Mouse (Mus musculus): ENCODE measurements around the gene Stard10.

Gene Stard10

GRCm38 (mm10) chr7:101317014-101317413 is at the start of gene Stard10:
Gene Stard10, plus strand, starts transcription at chr7:101317086.
- in situ Hi-C loops (cut with MboI; ENCODE audit: low pct_unique_long_range_greater_than_20kb in 1 of 2, low sequenced_read_pairs in 2 of 2, unreplicated experiment in 1 of 2), result no loop called here

DNA sequence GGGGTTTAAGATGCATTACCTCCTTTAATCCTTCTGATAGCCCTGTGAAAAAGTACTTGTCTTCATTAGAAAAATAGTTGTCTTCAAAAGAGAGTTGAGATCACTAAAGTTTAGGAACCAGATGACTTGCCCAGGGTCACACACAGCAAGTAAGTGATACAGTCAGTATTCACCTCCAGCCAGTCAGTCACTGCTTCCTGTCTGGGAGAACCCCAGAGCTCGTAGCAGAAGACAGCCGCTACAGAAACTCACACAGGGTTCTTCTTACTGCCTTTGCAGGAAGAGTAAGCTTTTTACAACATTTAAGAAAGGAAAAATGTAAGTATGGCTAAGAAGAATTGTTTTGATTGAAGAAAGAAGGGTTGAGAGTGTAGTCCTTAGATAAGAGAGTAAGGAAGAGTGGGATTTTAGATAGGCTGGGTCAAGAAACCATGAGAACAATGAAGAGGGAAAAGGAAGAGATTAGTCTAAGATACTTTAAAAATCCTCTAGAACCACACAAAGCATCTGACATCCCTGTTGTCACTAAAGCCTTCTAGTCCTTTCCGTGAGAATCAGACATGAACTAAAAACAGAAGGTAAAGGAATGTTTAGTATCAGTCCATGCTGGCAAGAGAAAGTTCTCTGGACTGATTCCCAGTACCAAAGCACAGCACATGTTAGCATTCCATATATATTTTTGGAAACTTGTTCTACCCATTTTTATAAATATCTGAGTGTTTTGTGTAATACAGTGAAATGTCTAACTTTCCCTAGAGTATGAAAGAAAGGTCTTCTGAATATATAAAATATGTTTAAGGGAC is 49.2 kb upstream of the Stard10 start:
- in situ Hi-C loops (cut with MboI; ENCODE audit: low pct_unique_long_range_greater_than_20kb in 1 of 2, low sequenced_read_pairs in 2 of 2, unreplicated experiment in 1 of 2), result no loop called here

DNA sequence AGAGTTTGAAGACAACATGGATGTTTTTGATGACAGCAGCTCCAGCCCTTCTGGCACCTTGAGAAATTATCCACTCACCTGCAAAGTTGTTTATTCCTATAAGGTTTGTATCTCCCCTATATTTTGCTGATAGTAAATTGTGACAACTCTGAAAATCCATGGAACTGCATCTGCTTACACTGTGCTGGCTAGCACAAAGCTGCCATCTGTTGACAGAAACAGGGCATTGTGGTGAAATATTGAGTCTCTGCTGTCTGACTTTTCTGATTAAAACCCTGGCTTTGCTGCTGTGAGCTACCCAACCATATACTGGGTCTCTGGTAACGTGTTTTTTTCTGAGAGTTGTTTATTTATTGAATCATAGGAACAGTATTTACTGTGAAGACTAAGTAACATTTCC is 45.3 kb upstream of the Stard10 start:
- in situ Hi-C loops (cut with MboI; ENCODE audit: low pct_unique_long_range_greater_than_20kb in 1 of 2, low sequenced_read_pairs in 2 of 2, unreplicated experiment in 1 of 2), result no loop called here

- in situ Hi-C loops (cut with MboI; ENCODE audit: low pct_unique_long_range_greater_than_20kb in 1 of 2, low sequenced_read_pairs in 2 of 2, unreplicated experiment in 1 of 2), result no loop called here
These were observed 44.3 kb upstream of the Stard10 start for GRCm38 (mm10) chr7:101272466-101273160.

- in situ Hi-C loops (cut with MboI; ENCODE audit: low pct_unique_long_range_greater_than_20kb in 1 of 2, low sequenced_read_pairs in 2 of 2, unreplicated experiment in 1 of 2), result loop anchor here in 1 of 2 experiments (10.0 kb wide), 1 partner anchor 218 kb away; no protein-coding TSS in a partner anchor
These were observed 34.2 kb upstream of the Stard10 start for GRCm38 (mm10) chr7:101282721-101283120.

- in situ Hi-C loops (cut with MboI; ENCODE audit: low pct_unique_long_range_greater_than_20kb in 1 of 2, low sequenced_read_pairs in 2 of 2, unreplicated experiment in 1 of 2), result loop anchor here in 1 of 2 experiments (10.0 kb wide), 1 partner anchor 220 kb away; no protein-coding TSS in a partner anchor
These were observed 32.4 kb upstream of the Stard10 start for GRCm38 (mm10) chr7:101284504-101284903.

DNA sequence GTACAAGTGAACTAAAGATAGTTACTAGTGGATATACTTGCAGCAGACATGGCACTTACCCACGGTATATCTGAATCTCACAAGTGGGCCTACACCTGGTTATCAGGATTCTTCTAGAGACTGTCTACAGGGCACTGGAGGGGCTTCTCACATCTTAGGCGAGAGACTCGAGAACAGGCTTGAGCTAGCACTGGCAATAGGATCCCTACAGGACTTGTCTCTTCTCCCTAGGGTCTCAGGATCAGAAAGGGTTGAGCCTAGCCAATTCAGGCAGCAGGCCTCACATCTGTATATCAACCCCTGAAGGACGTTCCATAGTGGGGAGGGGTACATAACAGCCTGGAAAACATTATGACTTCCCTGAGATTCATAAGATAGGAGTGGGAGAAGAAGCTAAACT is 30.0 kb upstream of the Stard10 start:
- in situ Hi-C loops (cut with MboI; ENCODE audit: low pct_unique_long_range_greater_than_20kb in 1 of 2, low sequenced_read_pairs in 2 of 2, unreplicated experiment in 1 of 2), result loop anchor here in 1 of 2 experiments (10.0 kb wide), 1 partner anchor 222 kb away; no protein-coding TSS in a partner anchor

DNA sequence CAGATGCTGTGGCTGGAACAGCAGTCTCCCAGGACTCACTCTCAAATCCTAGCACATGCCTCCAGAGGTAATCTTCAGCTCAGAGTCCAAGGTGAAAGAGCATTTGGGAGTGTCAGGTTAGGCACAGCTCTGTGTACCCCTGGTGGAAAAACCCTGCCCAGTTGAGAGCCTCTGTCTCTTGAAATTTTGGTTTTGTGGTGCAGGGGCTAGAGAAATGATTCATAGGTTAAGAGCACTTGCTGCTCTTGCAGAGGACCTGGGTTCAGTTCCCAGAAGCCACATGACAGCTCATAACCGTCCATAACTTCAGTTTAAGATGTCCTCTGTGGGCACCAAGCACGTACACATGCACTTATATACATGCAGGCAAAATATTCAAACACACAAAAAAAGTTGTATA is 29.1 kb upstream of the Stard10 start:
- in situ Hi-C loops (cut with MboI; ENCODE audit: low pct_unique_long_range_greater_than_20kb in 1 of 2, low sequenced_read_pairs in 2 of 2, unreplicated experiment in 1 of 2), result loop anchor here in 1 of 2 experiments (10.0 kb wide), 1 partner anchor 223 kb away; no protein-coding TSS in a partner anchor

GRCm38 (mm10) chr7:101288436-101288835 is 28.4 kb upstream of the Stard10 start:
- in situ Hi-C loops (cut with MboI; ENCODE audit: low pct_unique_long_range_greater_than_20kb in 1 of 2, low sequenced_read_pairs in 2 of 2, unreplicated experiment in 1 of 2), result loop anchor here in 1 of 2 experiments (10.0 kb wide), 1 partner anchor 224 kb away; no protein-coding TSS in a partner anchor

DNA sequence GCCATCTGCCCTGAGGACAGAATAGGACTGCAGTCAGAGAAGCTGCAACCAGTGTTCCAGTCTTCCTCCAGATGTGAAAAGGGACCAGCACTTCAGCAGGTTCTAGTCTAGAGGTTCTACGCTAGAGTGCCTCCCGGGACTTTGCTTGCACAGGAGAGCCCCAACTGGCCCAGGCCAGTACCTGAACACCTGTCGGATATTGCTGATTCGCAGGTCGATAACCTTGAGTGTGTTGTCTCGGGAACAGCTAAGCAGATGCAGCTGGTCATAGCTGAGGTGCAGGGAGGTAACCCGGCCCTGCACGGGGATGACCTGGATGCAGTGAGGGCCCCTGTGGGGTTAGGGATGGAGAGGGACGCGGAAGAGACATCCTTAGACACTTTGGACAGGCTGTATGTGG is 26.5 kb upstream of the Stard10 start:
- in situ Hi-C loops (cut with MboI; ENCODE audit: low pct_unique_long_range_greater_than_20kb in 1 of 2, low sequenced_read_pairs in 2 of 2, unreplicated experiment in 1 of 2), result no loop called here

- in situ Hi-C loops (cut with MboI; ENCODE audit: low pct_unique_long_range_greater_than_20kb in 1 of 2, low sequenced_read_pairs in 2 of 2, unreplicated experiment in 1 of 2), result no loop called here
These were observed 25.7 kb upstream of the Stard10 start for GRCm38 (mm10) chr7:101291211-101291610.

DNA sequence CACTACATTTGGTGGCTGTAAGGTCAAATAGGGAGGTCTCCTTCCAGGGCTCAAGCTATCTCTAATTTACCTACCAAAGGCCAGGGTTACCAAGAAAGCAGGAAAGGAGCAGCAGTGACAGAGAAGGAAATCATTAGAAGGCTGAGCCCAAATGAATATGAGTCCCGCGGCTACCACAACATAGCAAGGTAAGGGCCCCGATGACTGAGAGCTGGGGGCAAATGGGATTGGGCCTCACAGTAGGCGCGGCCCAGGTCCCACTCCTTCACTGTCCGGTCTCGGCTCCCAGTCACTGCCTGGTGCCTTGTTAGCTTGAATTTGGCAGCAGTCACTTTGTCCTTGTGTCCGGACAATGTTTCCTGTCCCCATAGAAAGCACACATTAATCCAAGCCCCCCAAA is 25.2 kb upstream of the Stard10 start:
- in situ Hi-C loops (cut with MboI; ENCODE audit: low pct_unique_long_range_greater_than_20kb in 1 of 2, low sequenced_read_pairs in 2 of 2, unreplicated experiment in 1 of 2), result no loop called here

- in situ Hi-C loops (cut with MboI; ENCODE audit: low pct_unique_long_range_greater_than_20kb in 1 of 2, low sequenced_read_pairs in 2 of 2, unreplicated experiment in 1 of 2), result no loop called here
These were observed 24.8 kb upstream of the Stard10 start for GRCm38 (mm10) chr7:101292086-101292485.

DNA sequence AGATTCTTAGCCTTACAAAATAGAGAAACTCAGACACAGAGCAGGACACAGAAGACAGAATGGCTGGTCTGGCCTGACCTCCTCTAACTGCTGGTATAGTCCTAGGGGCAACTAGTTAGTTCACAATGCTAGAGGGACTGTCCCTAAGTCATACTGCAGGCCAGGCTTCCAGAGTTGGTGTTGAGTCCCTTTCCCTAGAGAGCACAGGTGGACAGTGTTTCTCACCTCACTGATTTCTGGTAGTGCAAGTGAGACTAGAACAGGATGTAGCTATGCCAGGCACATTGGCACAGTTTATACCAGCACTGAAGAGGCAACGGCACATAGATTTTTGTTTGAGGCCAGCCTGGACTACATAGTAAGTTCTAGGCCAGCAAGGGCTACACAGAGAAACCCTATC is 24.2 kb upstream of the Stard10 start:
- in situ Hi-C loops (cut with MboI; ENCODE audit: low pct_unique_long_range_greater_than_20kb in 1 of 2, low sequenced_read_pairs in 2 of 2, unreplicated experiment in 1 of 2), result no loop called here

DNA sequence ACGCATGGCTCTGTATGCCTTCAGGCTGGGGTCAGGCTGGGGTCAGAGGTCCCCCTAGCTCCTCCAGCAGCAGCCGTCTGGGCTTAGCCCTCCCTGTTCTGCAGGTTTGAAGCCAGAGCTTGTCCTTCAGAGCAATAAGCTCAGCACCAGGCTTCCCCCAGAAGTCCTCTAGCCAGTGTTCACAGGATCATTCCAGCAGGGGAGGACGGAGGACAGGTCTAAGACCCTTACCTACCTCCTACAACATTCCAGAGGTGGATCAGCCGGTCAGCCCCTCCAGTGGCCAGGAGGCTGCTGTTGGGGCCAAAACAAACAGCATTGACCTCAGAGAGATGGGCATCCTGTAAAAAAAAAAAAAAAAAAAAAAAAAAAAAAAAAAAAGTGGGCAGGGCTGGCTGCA is 23.7 kb upstream of the Stard10 start:
- in situ Hi-C loops (cut with MboI; ENCODE audit: low pct_unique_long_range_greater_than_20kb in 1 of 2, low sequenced_read_pairs in 2 of 2, unreplicated experiment in 1 of 2), result no loop called here

DNA sequence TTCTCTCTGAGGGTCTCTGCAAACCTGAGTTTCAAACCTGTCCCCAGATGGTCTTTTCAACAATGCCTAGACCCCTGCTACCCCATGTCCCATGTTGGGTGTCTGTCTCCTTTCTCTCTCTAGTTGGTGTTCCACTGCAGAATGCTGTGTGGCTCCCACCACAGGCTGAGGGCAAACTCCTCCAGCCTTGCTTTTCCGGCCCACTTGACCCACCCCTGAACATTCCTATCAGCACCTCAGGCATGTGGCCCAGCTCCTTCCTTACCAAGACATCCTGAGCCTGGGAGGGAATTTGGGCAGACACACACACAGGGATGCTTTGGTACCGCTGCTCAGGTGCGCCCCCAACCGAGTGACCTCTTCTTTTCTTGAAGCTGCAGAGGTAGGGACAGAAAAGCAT is 23.3 kb upstream of the Stard10 start:
- in situ Hi-C loops (cut with MboI; ENCODE audit: low pct_unique_long_range_greater_than_20kb in 1 of 2, low sequenced_read_pairs in 2 of 2, unreplicated experiment in 1 of 2), result no loop called here

DNA sequence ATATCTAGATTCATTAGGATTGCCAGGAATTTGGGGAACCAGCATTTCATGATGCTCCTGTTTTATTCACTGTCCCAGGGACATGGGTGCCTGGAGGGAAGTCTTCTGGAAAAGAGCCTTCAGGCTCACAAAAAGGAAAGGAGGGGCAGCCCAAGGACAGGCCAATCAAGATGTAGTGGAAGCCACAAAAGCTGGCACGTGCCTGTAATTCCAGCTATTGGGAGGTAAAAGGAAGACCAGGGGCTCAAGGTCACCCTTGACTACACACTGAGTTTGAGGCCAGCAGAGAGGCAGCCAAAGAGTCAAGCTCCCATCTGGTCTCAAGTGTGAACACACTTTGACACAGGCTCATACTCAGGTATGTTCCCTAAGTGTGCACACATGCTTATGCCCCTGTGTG is 21.4 kb upstream of the Stard10 start:
- in situ Hi-C loops (cut with MboI; ENCODE audit: low pct_unique_long_range_greater_than_20kb in 1 of 2, low sequenced_read_pairs in 2 of 2, unreplicated experiment in 1 of 2), result no loop called here

DNA sequence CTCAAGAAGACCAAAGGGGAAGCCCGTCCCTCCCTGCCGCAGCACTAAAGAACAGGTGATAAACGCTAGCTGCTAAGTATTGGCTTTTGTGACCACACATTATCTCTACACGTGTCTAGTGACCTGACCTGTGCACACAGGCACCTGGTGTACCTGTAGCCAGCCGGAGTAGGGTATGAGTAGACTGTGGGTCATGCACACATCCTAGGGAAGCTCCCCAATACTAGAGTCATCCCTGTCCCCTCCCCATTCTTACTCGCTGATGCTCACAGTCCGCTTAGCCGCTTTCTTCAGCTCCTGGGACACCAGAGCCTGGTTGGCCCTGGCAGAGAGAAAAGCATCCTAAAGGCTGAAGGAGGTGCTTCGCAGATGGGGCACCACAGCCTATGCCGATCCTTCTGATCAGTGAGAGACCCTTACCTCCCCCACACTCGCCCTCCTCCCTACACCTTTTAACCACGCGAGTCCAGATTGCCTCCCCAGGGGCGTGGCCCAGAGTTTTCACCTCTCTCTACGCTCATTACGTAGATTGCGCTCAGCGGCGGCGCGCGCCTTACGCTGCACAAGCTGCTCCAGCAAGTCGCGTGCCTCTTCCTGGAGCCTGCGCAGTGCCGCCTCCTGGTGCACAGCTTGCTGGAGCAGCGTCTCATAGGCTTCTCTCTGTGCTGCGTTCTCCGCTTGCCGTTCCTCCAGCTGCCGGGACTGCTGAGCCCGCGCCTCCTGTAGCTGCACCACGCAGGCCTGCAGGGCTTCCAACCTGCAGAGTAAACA is 20.4 kb upstream of the Stard10 start:
- in situ Hi-C loops (cut with MboI; ENCODE audit: low pct_unique_long_range_greater_than_20kb in 1 of 2, low sequenced_read_pairs in 2 of 2, unreplicated experiment in 1 of 2), result no loop called here

DNA sequence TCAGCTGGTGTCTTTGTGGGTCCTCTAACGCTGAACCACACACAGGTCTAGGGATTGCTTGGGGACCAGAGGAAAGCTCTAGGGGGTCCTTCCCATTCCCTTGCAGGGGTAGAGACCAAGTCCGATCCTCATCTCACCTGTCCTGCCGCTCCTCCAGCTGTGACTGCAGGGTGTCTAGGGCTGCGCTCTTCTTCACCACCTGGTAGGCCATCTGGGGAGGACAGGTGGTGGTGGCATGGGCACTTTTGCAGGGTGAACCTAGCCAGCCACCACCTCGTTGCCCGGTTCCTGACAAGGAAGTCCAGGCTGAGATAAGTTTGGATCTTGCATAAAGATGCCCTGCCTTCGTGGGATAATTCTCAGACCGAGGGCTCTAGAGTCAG is 19.9 kb upstream of the Stard10 start:
- in situ Hi-C loops (cut with MboI; ENCODE audit: low pct_unique_long_range_greater_than_20kb in 1 of 2, low sequenced_read_pairs in 2 of 2, unreplicated experiment in 1 of 2), result no loop called here
